ENCODE assay signal across 22 mouse cellular contexts in the genomic region with DNA sequence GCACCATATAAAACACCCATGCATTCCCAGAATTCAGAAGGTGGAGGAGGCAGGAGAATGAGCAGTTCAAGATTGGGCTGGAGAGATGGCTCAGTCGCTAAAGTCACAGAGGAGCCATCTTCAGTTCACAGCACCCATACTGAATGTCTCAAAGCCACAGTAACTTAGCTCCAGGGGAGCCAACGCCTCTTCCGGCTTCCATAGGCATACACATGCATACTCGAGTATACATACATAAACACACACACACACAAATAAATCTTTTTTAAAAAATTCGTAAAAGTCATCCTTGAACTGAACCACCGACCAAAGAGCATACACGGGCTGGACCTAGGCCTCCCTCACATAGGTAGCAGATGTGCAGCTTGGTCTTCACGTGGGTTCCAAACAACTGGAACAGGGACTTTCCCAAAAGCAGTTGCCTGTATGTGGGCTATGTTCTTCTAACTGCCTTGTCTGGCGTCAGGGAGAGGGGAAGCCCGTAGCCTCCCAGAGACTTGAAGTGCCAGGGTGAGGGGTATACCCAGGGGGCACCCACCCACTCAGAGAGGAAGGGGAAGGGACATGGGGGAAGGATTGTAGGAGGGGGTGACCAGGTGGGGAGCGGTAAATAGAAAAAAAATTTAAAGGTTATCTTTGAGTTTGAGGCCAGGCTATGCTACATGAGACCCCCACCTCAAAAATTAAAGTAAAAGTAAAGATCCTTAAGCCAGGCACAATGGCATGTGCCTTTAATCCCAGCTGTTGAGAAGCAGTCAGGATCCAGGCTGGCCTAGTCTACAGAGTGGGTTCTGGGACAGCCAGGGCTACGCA. TPM values are rescaled to one million over a fixed set of nuclear protein-coding genes. Genes with fewer than 3 reads are reported as not detected.
A peak's percentile ranks its signal among the peaks of the same experiment; 100 is the strongest.
DNase-seq lines count a peak whose midpoint lies in the region; ATAC-seq lines count a peak whose summit lies in the region.
"Had no signal": no experiment of that assay in that cellular context is flagged by ENCODE, and none has a peak within 500 bp of the region (broad histone marks: within the 10 kb centered on the region; RNA-seq: fewer than 3 reads in every experiment).

No protein-coding gene starts in this region.

- no peak for ATAC-seq in neural tube, embryonic 11.5 days (ENCODE audit: insufficient read depth, low FRiP score, low TSS enrichment)
- peak; percentile 15 for ATAC-seq in CD4-positive, CD25-positive, alpha-beta regulatory T cell, adult 4 months
- ATAC-seq: forebrain, postnatal 0 days; hindbrain, postnatal 0 days; intestine, embryonic 15.5 days had no signal

- 92% methylated on average over 12 of the region's 12 CpGs for WGBS in neural tube, embryonic 11.5 days

- peaks cover 3% of the 10 kb centered on the region; the same call in 1 of the 2 replicates for H3K36me3 ChIP-seq in neural tube, embryonic 11.5 days (ENCODE audit: control insufficient read depth, insufficient read depth, low read length)
- H3K36me3 ChIP-seq: intestine, embryonic 15.5 days had no signal

- H3K9me3 ChIP-seq in neural tube, embryonic 11.5 days (ENCODE audit: control insufficient read depth, low read length) = no peaks in the 10 kb centered on the region
- H3K9me3 ChIP-seq: embryonic facial prominence, embryonic 12.5 days; forebrain, embryonic 12.5 days; G1E; heart, embryonic 12.5 days; intestine, embryonic 15.5 days had no signal

- no peak overlapping the region for H3K9ac ChIP-seq in neural tube, embryonic 11.5 days (ENCODE audit: low read length)
- H3K9ac ChIP-seq: embryonic facial prominence, embryonic 12.5 days; forebrain, embryonic 12.5 days; forebrain, postnatal 0 days; heart, embryonic 12.5 days; intestine, embryonic 15.5 days had no signal

- H3K4me3 ChIP-seq in neural tube, embryonic 11.5 days (ENCODE audit: low read depth, low read length) = no peak overlapping the region
- H3K4me3 ChIP-seq: embryonic facial prominence, embryonic 12.5 days; forebrain, embryonic 12.5 days; heart, embryonic 12.5 days; intestine, embryonic 15.5 days had no signal

- DNase-seq in neural tube, embryonic 11.5 days (ENCODE audit: low spot score) = no peak
- no peak for DNase-seq in neural tube, embryonic 10.5 days (ENCODE audit: extremely low spot score, low spot score)
- DNase-seq in B cell, adult 2 months = peak; percentile 35 to 49
- DNase-seq in naive thymus-derived CD4-positive, alpha-beta T cell, adult 2 months (ENCODE audit: low read depth) = peak; percentile 41
- DNase-seq in testis, postnatal 14 days (ENCODE audit: low spot score) = no peak
- no peak for DNase-seq in heart, adult 11 months
- DNase-seq: adrenal gland, postnatal 10 days; cerebellum, adult 11 months; cerebellum, adult 8-10 months; cerebellum, postnatal 14 days; forebrain, postnatal 0 days; gastrocnemius, postnatal 36 days; heart, adult 18-20 months; heart, postnatal 36 days; kidney, adult 18-20 months had no signal

- H3K27ac ChIP-seq in neural tube, embryonic 11.5 days (ENCODE audit: low read depth, low read length) = peak overlapping the region; percentile 34; the same call in 1 of the 2 replicates
- H3K27ac ChIP-seq: embryonic facial prominence, embryonic 12.5 days; forebrain, embryonic 12.5 days; hindbrain, postnatal 0 days; intestine, embryonic 15.5 days had no signal

- H3K4me1 ChIP-seq in neural tube, embryonic 11.5 days (ENCODE audit: control insufficient read depth, insufficient read depth, low read length) = peaks cover 6% of the 10 kb centered on the region; the same call in 1 of the 2 replicates

- no peaks in the 10 kb centered on the region for H3K27me3 ChIP-seq in neural tube, embryonic 11.5 days (ENCODE audit: control insufficient read depth, insufficient read depth, low read length)
- H3K27me3 ChIP-seq: embryonic facial prominence, embryonic 12.5 days; forebrain, embryonic 12.5 days; heart, embryonic 12.5 days; intestine, embryonic 15.5 days had no signal

- H3K4me2 ChIP-seq in neural tube, embryonic 11.5 days (ENCODE audit: low read depth) = no peak overlapping the region
- H3K4me2 ChIP-seq: embryonic facial prominence, embryonic 12.5 days; forebrain, embryonic 12.5 days; heart, embryonic 12.5 days; intestine, embryonic 15.5 days had no signal

RNA-seq across cellular contexts. Expression of gene Heg1, which starts 24.6 kb away (rescaled TPM):
- polyA plus RNA-seq in neural tube, embryonic 11.5 days (2014; fragmentation: Nextera tagmentation; extraction: Ambion mirVana) = 21.9 and 22.4 TPM in 2 replicates
- 10 to 100 TPM; 21.1 to 31.1 TPM for polyA plus RNA-seq in CD4-positive, CD25-positive, alpha-beta regulatory T cell, adult 4 months (2017; shearing (Covaris generic))

Comparison
In these comparisons a context has a peak if more than half of its experiments do, and no peak if none do; other contexts are left out.
1. DNase-seq: peak in B cell, adult 2 months (2 of 2) and naive thymus-derived CD4-positive, alpha-beta T cell, adult 2 months (single experiment); none in neural tube, embryonic 11.5 days (single experiment), neural tube, embryonic 10.5 days (single experiment), testis, postnatal 14 days (single experiment) and heart, adult 11 months (single experiment).